Mouse (Mus musculus) forebrain, embryonic 14.5 days (tissue): ENCODE measurements around the gene Tmem120a. TPM values are rescaled to one million over a fixed set of nuclear protein-coding genes. Genes with fewer than 3 reads are reported as not detected.
A peak's percentile ranks its signal among the peaks of the same experiment; 100 is the strongest.

ENCODE experiments used
- ATAC-seq: fragments of 200-750 bp; cut with Nextera tagmentation; 2 replicates; pipeline ENCODE4 v1.8.0; 2017; ENCODE audit warnings: mild to moderate bottlenecking, moderate library complexity
- DNase-seq: peaks from one replicate; pipeline ENCODE4 v3.0.0-alpha.2; 2015; ENCODE audit warnings: low spot score
- H3K27ac ChIP-seq: fragments of 300-500 bp; sonication (generic); 2 replicates; pipeline ENCODE4 v1.5.1; 2014; ENCODE audit warnings: low read depth, mild to moderate bottlenecking, control low read depth, low read length, moderate library complexity
- H3K27me3 ChIP-seq: fragments of 300-500 bp; sonication (generic); replicated peaks from 2 replicates; pipeline ENCODE4 v1.6.1; 2014; ENCODE audit warnings: low read length, control low read depth, mixed read lengths; ENCODE audit not compliant: control insufficient read depth, insufficient read depth
- H3K36me3 ChIP-seq: fragments of 300-500 bp; sonication (generic); 2 replicates; pipeline ENCODE4 v1.6.1; 2014; ENCODE audit warnings: low read length, control low read depth; ENCODE audit not compliant: control insufficient read depth, insufficient read depth
- H3K4me1 ChIP-seq: fragments of 300-500 bp; sonication (generic); 2 replicates; pipeline ENCODE4 v1.6.1; 2014; ENCODE audit warnings: antibody characterized with exemption, low read length, control low read depth; ENCODE audit not compliant: control insufficient read depth, insufficient read depth
- H3K4me2 ChIP-seq: fragments of 300-500 bp; sonication (generic); 2 replicates; pipeline ENCODE4 v1.6.1; 2014; ENCODE audit warnings: mild to moderate bottlenecking, control low read depth, low read length
- H3K4me3 ChIP-seq: fragments of 300-500 bp; sonication (generic); 2 replicates; pipeline ENCODE4 v1.5.1; 2014; ENCODE audit warnings: low read depth, low read length, control low read depth
- H3K9ac ChIP-seq: fragments of 300-500 bp; sonication (generic); 2 replicates; pipeline ENCODE4 v1.6.1; 2014; ENCODE audit warnings: mild to moderate bottlenecking, low read length, control low read depth, moderate library complexity
- H3K9me3 ChIP-seq: fragments of 300-500 bp; sonication (generic); replicated peaks from 2 replicates; pipeline ENCODE4 v1.6.1; 2016; ENCODE audit warnings: low read length, control low read depth, mixed read lengths; ENCODE audit not compliant: control insufficient read depth
- WGBS: fragments of 180-500 bp; shearing (Covaris S2); extraction: QIAGEN DNeasy Blood & Tissue Kit; methylation state at CpG from one replicate; pipeline ENCODE4 v1.1.7; 2014; 5-methylcytosine and 5-hydroxymethylcytosine counted together
- polyA plus RNA-seq: library from polyadenylated mRNA; unstranded; fragments of >200 nt; fragmentation: Nextera tagmentation; extraction: Ambion mirVana; gene quantifications from 2 replicates; pipeline ENCODE4 v1.2.1, GENCODE M21; 2014

The Tmem120a gene
- 80.1 and 83.8 TPM in 2 replicates for polyA plus RNA-seq

GRCm38 (mm10) chr5:135743741-135744609 is at the start of gene Tmem120a:
Tmem120a (minus strand) TSS chr5:135744448.
- Histone ChIP-seq H3K27ac (peak within 1 kb of the TSS; percentile 5; the same call in 1 of the 2 replicates), H3K27me3 (no peaks in the 10 kb centered on the region), H3K9ac (peak within 1 kb of the TSS; percentile 87), H3K4me2 (peak within 1 kb of the TSS; percentile 84), H3K36me3 (peaks cover 17% of the 10 kb centered on the region; the same call in 1 of the 2 replicates), H3K4me1 (peaks cover 7% of the 10 kb centered on the region), H3K4me3 (peak within 1 kb of the TSS; percentile 85), H3K9me3 (no peaks in the 10 kb centered on the region)
- WGBS, result under 1% methylated on average over 59 of the region's 60 CpGs
- ATAC-seq (peak; percentile 99), DNase-seq (peak; percentile 95)

GRCm38 (mm10) chr5:135782901-135783300 is 38.7 kb upstream of the Tmem120a start:
- Histone ChIP-seq H3K27me3 (no peaks in the 10 kb centered on the region), H3K27ac (no peak overlapping the region), H3K9me3 (no peaks in the 10 kb centered on the region), H3K4me2 (no peak overlapping the region), H3K9ac (no peak overlapping the region), H3K4me1 (peaks cover 12% of the 10 kb centered on the region), H3K36me3 (peaks cover 61% of the 10 kb centered on the region), H3K4me3 (no peak overlapping the region)
- WGBS, result 96% methylated on average over 4 of the region's 4 CpGs
- ATAC-seq, result no peak
- DNase-seq, result no peak

GRCm38 (mm10) chr5:135780331-135780730 is 36.1 kb upstream of the Tmem120a start:
- Histone ChIP-seq H3K27ac (no peak overlapping the region), H3K4me2 (peak overlapping the region; percentile 92; the same call in 1 of the 2 replicates), H3K9ac (peak overlapping the region; percentile 0), H3K4me1 (peaks cover 15% of the 10 kb centered on the region), H3K27me3 (no peaks in the 10 kb centered on the region), H3K36me3 (peaks cover 35% of the 10 kb centered on the region), H3K9me3 (no peaks in the 10 kb centered on the region), H3K4me3 (no peak overlapping the region)
- no peak for ATAC-seq
- 82% methylated on average over 8 of the region's 8 CpGs for WGBS
- DNase-seq, result no peak

GRCm38 (mm10) chr5:135778471-135779445 is 34.5 kb upstream of the Tmem120a start, which contains the start of gene Mdh2:
Mdh2 (plus strand) TSS chr5:135778480.
- H3K9ac ChIP-seq, result peak within 1 kb of the TSS; percentile 97
- peaks cover 19% of the 10 kb centered on the region for H3K36me3 ChIP-seq
- H3K9me3 ChIP-seq, result no peaks in the 10 kb centered on the region
- no peaks in the 10 kb centered on the region for H3K27me3 ChIP-seq
- 2% methylated on average over 70 of the region's 70 CpGs for WGBS
- H3K4me3 ChIP-seq, result peak within 1 kb of the TSS; percentile 94
- ATAC-seq (peak; percentile 98), DNase-seq (peak; percentile 100)
- peak within 1 kb of the TSS; percentile 91 for H3K27ac ChIP-seq
- peaks cover 15% of the 10 kb centered on the region for H3K4me1 ChIP-seq
- H3K4me2 ChIP-seq, result peak within 1 kb of the TSS; percentile 92

- peak; percentile 62 for DNase-seq
- under 1% methylated on average over 45 of the region's 45 CpGs for WGBS
- no peaks in the 10 kb centered on the region for H3K27me3 ChIP-seq
Observed at GRCm38 (mm10) chr5:135777796-135778470, 33.7 kb upstream of the Tmem120a start, which contains the start of gene Styxl1. Styxl1 (minus strand) TSS chr5:135778385.

GRCm38 (mm10) chr5:135776546-135776945 is 32.3 kb upstream of the Tmem120a start:
- 77% methylated on average over 4 of the region's 4 CpGs for WGBS
- Histone ChIP-seq H3K9ac (0 out of 2 replicates have a peak overlapping the region, but pooled peaks have one; percentile 0), H3K4me2 (no peak overlapping the region), H3K9me3 (no peaks in the 10 kb centered on the region), H3K27me3 (no peaks in the 10 kb centered on the region), H3K36me3 (0 out of 2 replicates have a peak, but pooled peaks cover 1% of the 10 kb centered on the region), H3K4me1 (peaks cover 15% of the 10 kb centered on the region), H3K27ac (no peak overlapping the region), H3K4me3 (no peak overlapping the region)
- DNase-seq (no peak), ATAC-seq (no peak)

More at GRCm38 (mm10) chr5:135777796-135778470, 33.7 kb upstream of the Tmem120a start, which contains the start of gene Styxl1:
- H3K4me3 ChIP-seq, result peak within 1 kb of the TSS; percentile 94
- peaks cover 11% of the 10 kb centered on the region for H3K36me3 ChIP-seq
- H3K27ac ChIP-seq, result peak within 1 kb of the TSS; percentile 91
- H3K4me2 ChIP-seq, result peak within 1 kb of the TSS; percentile 92
- H3K4me1 ChIP-seq, result peaks cover 15% of the 10 kb centered on the region
- peak; percentile 92 for ATAC-seq
- H3K9me3 ChIP-seq, result no peaks in the 10 kb centered on the region
- H3K9ac ChIP-seq, result peak within 1 kb of the TSS; percentile 97

GRCm38 (mm10) chr5:135772519-135772918 is 28.3 kb upstream of the Tmem120a start:
- 86% methylated on average over 3 of the region's 3 CpGs for WGBS

GRCm38 (mm10) chr5:135764971-135765370 is 20.7 kb upstream of the Tmem120a start:
- no peak overlapping the region for H3K9ac ChIP-seq
- 77% methylated on average over 3 of the region's 3 CpGs for WGBS
- no peak overlapping the region for H3K27ac ChIP-seq
- H3K4me1 ChIP-seq, result no peaks in the 10 kb centered on the region
- H3K27me3 ChIP-seq, result no peaks in the 10 kb centered on the region
- H3K4me3 ChIP-seq, result no peak overlapping the region
- no peak overlapping the region for H3K4me2 ChIP-seq
- ATAC-seq, result no peak
- no peak for DNase-seq
- no peaks in the 10 kb centered on the region for H3K9me3 ChIP-seq
- H3K36me3 ChIP-seq, result no peaks in the 10 kb centered on the region

More at GRCm38 (mm10) chr5:135772519-135772918, 28.3 kb upstream of the Tmem120a start:
- no peak overlapping the region for H3K27ac ChIP-seq
- H3K4me3 ChIP-seq, result no peak overlapping the region
- H3K9ac ChIP-seq, result no peak overlapping the region
- no peaks in the 10 kb centered on the region for H3K36me3 ChIP-seq
- no peak for ATAC-seq
- no peaks in the 10 kb centered on the region for H3K27me3 ChIP-seq
- no peak for DNase-seq
- H3K4me1 ChIP-seq, result peaks cover 2% of the 10 kb centered on the region; the same call in 1 of the 2 replicates
- no peak overlapping the region for H3K4me2 ChIP-seq
- no peaks in the 10 kb centered on the region for H3K9me3 ChIP-seq
